Mouse (Mus musculus) R1 (cell line): ENCODE measurements around the gene Sema6b.
A peak's percentile ranks its signal among the peaks of the same experiment; 100 is the strongest.
"Not testable (repeated sequence)": the region's sequence is repeated elsewhere in the genome, so short reads cannot be mapped to it uniquely, and the experiment has no call there.

Experiments
- DNase-seq: peaks from one replicate; pipeline ENCODE4 v3.0.0-alpha.2; 2018; ENCODE audit warnings: low read depth, low spot score

The Sema6b gene

DNA sequence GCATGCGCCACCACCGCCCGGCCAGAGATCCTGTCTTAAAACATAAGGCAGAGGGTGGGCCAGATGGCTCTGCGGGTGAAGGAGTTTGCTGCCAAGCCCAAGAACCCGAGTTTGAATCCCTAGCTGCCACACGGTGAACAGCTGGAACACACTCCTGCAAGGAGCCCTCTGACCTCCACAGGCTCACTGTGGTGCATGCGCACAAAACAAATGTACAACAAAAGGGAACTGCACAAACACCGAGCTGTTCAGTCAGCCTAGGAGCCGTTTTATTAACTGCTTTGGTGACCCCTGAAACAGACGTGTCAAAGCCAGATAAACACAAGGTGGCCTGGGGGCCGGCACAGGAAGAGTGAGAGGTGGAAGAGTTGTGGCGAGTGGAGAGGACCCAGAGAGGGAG lies 20.7 kb downstream of the Sema6b start:
- peak; percentile 23 for DNase-seq

DNA sequence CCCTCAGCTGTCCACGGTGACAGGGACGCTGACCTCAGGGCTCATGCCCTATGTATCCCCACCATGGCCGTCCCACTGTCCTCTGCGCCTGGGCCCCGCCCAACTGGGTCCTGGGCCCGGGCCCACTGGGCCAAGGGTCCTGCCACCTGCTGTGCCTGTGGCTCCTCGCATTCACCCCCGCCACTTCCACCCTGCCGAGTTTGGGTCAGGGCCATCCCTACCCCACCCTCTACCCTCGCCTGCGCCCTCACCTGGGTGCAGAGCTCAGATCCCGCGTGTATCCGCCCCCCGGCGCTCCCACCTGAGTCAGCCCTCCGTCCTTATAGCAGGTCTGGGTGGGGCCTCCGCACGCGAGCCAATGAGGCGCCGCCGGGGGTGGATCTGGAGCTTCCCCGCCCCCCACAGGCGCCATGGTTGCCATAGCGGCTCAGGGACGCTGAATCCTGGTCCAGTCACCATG lies 22.9 kb downstream of the Sema6b start, which contains the start of gene Plin5:
TSS of gene Plin5 (minus strand) at position 346 of the 460 bp plus-strand sequence.
- peak; percentile 88 for DNase-seq

DNA sequence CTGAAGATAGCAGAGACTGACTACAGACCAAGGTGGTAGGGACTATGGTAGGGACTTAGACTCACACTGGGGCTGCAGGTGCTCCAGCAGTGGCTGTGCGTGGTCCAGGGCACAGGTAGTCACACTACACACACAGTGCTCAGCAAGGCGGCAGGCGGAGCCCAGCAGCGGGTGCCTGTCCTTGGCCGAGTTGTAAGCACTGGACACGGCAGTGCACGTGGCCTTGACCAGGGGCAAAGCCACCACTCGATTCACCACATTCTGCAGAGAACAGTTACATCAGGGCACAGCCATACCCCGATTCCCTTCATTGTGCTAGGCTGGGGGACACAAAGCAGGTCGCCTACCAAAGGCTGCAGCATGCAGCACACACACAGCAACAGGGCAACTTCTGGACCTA lies 23.9 kb downstream of the Sema6b start:
- no peak for DNase-seq

DNA sequence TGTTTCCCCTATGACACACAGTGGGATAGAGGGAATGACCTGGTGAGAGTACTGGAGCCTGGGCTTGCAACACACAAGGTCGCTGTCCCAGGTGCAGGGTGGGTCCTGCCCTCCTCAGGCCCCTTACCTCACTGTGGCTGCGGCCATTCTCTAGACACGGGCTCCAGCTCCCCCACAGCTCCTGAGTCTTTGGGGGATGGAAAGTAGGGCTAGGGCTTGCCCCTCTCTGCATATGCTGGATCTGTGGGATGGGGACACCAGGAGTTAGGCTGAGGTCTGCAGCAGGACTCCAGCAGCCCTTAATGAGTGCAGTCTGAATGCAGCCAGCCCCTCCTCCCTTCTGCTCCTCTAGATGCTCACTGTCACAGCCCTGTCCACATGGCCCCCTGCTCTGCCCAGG lies 27.4 kb downstream of the Sema6b start:
- no peak for DNase-seq

DNA sequence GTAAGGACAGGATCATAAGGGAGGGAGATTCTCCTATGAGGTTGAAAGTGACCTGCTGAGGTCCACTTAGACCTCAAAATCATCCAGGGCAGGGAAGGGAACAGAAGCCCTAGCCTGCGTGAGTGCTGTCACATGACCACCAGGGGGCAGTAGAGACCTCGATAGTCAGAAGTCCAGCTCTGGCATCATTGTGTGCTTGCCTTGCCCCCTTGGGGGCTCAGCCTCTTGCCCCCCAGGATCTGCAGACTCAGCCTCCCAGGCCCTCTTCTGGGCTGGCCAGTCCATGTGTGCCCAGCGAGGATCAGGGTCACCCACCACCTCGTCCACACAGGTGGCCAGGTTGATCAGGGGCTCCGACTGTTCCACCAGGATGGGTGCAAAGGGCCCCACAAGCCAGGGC lies 28.3 kb downstream of the Sema6b start:
- DNase-seq = peak; percentile 81

DNA sequence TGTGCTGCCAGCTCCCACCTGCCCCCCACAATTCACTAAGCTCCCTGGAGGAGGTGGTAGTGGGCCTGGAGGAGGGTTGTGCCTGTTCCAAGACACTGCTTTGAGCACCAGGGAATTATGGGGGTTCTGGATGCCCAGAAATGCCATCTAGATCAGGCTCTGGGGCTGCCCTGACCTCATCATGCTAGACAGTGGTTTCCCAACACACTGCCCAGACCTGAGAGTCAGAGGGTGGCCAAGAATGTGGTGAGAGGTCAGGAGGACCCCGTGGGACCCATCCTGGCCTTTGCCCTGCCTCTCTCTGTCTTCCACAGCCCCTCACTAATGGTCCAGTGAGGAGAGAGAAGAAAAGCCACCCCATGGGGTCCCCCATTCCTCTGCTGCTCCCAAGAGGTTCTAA lies 29.1 kb downstream of the Sema6b start:
- DNase-seq = no peak

DNA sequence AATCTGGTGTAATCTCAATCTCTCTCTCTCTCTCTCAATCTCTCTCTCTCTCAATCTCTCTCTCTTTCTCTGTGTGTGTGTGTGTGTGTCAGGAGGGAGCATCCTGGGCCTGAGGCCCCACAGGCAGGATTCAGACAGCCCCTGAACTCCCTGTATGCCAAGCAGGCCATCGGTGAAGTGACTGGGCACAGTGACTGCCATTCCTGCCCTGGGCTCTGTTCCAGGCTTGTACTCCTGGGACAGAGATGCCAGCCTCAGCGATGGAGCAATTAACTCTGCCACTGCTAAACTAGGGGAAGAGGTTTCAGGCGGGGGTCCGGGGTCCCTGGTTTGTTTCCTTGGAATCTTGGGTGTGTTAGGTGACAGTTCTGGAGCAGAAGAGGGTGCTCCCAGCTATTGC lies 29.6 kb downstream of the Sema6b start:
- DNase-seq = no peak

DNA sequence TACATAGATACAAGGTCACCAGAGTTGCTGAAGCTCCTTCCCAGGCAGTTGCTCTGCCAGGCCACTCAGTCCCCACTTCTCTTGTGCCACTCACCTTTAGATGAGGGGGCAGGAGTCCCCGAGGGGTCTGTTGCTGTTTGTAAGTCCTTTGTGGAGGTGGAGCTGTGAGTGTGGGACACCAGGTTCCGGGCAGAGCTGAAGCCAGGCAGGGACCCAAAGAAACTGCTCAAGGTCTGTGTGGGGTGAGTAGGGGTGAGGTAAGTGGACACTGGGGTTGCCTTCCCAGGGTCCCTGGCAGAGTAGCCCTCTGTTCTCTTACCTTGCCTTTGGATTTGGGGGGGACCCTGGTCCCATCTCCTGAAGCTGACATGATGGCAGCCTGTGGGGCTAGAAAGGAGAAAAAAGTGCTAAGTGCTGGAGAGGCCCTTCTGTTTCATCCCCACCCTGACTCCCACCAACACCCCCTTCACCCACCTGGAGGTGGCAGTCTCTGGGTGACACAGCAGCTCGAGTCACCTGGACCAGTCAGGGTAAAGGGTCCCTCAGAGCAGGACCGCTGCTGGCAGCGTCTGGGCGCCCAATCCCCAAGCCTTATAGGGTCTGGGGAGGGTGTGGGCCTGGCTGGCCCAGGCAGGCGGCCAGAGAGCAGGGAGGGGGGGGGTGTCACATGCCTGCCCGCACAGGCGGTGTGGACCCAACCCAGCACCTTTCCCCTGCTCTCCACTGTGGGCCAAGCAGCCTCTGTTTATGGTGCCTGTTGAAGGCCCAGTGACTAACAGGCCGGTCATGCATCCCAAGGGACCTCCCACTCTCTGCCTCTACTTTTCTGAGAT lies 30.7 kb downstream of the Sema6b start, which contains the start of gene Plin4:
TSS of gene Plin4 (minus strand) at position 585 of the 833 bp plus-strand sequence.
- DNase-seq = no peak

DNA sequence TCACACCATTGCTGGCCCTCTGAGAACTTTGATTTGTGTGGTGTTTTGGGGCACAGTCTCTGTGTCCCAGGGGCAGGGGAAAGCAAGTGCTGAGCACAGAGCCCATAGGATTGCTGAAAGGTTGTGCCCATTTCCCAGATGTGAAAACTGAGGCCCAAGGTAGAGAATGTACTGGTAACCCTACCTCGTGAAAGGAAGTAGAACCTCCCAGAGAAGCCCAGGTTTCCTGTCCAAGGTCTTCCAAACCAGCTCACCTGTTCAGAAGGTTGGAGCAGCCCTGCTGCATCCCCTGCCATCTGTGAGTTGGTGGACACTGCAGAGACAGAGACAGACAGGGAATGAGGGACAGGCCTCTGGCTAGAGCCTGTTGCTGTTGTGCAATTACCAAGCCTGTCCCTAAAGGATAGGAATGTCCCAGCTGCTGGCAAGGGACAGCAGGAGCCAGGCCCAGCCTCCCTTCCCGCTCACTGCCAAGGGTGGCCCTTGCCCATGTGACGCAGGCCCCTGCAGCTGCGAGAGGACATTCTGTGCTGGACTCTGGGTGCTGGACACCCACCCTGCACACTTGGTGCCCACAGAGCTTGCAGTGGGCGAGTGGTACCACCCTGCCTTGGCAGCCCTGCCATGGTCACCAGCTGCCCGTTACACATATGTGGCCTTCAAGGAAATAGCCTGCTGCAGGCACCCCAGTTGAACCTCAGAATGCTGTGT lies 31.7 kb downstream of the Sema6b start:
- no peak for DNase-seq

DNA sequence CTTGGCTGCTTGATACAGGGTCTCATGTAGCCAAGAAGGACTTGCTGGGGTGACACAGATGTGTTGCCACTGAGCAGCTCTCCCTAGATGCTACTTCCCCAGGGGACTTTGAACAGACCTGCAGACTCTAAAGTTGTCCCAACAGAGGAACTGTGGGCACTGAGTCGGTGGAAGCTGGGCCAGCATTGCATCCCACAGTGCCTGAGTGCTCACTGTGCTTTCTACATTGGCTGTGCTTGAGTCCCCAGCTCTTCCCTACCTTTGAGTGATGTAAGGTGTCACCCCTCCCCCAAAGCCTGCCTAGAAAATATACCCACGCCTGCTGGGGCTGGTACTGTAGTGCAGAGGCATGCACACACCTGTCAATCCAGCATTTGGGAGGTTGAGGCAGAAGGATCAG lies 32.4 kb downstream of the Sema6b start:
- no peak for DNase-seq

DNA sequence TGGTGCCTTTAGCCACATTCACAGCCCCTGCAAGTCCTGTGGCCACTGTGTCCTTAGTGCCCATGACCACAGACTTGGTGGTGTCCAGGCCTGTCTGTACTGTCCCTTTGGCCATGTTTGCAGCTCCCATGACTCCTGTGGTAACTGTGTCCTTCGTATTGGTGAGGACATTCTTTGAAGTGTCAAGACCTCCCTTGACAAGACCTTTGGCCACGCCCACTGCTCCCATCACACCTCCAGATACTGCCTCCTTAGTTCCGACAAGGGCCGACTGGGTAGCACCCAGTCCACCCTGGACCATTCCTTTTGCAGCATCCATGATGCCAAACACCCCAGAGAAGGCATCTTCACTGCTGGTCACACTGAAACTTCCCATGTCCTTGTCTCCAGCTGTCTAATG lies 33.2 kb downstream of the Sema6b start:
- no peak for DNase-seq

DNA sequence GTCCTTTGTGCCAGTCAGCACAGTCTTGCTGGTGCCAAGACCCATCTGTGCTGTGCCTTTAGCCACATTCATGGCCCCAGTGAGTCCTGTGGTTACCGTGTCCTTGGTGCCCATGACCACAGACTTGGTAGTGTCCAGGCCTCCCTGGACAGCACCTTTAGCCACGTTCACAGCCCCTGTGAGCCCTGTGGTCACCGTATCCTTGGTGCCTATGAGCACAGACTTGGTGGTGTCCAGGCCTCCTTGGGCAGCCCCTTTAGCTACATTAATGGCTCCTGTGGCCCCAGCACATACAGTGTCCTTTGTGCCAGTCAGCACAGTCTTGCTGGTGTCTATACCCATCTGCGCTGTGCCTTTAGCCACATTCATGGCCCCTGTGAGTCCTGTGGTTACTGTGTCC lies 33.7 kb downstream of the Sema6b start:
- DNase-seq = not testable (repeated sequence)

DNA sequence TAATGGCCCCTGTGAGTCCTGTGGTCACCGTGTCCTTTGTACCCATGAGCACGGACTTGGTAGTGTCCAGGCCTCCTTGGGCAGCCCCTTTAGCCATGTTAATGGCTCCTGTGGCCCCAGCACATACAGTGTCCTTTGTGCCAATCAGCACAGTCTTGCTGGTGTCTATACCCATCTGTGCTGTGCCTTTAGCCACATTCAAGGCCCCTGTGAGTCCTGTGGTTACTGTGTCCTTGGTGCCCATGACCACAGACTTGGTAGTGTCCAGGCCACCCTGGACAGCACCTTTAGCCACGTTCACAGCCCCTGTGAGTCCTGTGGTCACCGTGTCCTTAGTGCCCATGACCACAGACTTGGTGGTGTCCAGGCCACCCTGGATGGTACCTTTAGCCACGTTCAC lies 35.3 kb downstream of the Sema6b start:
- DNase-seq = not testable (repeated sequence)

DNA sequence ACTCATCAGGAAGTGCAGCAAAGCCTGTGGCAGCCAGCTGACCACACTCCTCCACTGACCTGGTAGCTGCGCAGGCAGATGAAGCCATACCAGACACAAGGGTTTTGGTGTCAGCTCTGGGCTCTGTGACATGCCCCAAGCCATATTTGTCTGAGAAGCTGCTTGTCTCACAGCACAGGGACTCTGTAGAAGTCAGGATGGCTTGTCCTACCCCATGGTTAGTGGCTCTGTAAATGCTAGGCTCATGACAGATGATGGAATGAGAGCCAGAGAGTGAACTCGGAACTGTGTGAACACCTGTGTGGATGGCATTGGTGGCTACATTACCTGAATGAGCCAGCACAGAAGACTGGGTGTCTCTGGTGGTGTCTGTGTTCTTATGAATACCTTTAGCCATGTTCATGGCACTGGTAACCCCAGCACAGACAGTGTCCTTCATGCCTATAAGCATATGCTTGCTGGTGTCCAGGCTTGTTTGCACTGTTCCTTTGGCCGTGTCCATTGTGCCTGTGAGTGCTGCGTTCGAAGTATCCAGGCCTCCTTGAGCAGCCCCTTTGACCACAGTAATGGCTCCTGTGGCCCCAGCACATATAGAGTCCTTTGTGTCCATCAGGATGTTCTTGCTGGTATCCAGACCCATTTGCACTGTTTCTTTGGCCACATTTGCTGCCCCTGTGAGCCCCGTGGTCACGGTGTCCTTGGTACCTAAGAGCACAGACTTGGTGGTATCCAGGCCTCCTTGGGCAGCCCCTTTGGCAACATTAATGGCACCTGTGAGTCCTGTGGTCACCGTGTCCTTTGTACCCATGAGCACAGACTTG lies 36.5 kb downstream of the Sema6b start:
- DNase-seq = no peak

DNA sequence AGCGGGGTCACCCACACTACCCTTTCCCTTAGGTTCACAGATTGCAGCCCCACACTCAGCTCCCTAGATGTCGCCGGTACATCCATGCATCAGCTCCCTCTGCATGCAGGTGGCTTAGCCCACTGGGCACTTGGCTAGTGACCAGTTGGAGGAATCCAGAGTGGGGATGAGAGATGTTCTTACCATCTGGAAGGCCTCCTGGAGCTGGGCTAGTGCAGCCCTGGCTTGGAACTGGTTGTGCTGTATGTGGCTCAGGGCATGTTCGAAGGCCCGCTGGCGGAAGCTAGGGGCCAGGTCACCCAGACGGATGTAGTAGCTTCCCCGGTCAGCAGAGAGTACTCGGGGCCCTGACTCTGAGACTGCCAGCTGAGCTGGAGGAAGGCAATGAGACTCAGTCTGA lies 37.2 kb downstream of the Sema6b start:
- DNase-seq = no peak

DNA sequence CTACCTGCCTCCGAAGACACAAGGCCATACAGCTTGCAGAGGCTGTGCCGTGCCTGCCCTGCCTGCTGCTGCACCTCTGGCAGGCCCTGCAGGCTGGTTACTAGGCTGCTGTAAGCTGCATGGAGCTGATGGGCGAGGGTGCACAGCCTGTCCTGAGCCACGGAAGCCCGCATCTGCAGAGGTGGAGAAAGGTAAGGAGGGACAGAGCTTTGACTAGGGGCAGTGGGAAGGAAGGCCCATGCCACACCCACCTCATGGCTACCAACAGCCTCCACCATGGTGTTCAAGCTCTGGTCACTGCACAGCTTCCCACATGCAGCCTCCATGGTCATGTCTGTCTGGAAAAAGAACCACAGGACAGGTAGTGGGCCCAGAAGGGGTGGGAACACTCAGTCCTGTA lies 38.0 kb downstream of the Sema6b start:
- no peak for DNase-seq

DNA sequence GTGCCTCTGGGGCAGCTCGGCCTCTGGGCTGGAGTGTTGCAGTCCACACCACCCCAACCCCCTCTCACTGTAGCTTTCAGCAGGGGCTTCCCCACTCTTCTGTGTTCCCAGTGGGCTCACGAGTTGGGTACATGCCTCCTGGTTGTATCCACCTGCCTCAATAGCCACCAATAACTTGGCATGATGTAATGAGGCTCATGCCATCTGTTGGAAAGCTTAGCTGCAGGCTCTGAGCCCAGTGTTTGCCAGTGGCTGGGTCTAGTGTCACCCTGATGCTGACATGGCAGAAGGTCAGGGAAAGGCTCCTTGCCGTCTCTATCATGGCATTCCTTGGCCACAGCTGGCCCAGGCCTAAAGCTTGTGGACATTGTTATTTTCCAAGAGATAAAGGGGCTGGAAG lies 39.3 kb downstream of the Sema6b start:
- DNase-seq = no peak

DNA sequence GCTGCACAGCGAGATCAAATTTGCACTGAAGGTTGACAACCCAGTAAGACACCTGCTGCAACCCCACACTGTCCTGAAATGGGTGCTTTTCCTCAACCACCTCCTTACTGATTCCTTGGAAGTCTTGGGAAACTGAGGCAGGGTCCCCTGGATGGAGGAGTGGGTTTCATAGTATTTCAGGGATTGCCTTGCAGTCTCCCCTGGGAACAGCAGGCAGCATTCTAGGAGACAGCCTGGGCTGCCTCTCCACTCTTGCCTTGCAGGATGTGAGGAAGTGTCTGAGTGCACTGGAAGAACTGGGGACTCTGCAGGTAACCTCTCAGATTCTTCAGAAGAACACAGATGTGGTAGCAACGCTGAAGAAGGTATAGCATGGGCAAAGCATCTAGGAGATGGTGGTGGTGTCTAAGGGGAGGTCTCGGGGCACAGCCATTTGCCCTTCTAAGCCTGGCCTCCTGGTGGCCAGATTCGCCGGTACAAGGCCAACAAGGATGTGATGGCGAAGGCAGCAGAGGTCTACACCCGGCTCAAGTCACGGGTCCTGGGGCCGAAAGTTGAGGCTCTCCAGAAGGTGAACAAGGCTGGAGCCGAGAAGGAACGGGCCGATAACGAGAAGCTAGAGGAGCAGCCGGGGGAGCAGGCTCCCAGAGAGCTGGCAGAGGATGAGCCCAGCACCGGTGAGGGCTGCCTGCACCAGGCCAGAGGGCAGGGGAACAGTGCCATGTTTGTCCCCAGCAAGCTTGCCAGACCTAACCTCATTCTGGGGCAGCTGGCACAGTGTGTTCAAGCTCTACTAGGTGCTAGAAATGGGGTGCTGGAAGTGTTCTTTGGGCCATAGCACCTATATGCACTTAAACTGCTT lies 41.2 kb downstream of the Sema6b start:
- DNase-seq = no peak

DNA sequence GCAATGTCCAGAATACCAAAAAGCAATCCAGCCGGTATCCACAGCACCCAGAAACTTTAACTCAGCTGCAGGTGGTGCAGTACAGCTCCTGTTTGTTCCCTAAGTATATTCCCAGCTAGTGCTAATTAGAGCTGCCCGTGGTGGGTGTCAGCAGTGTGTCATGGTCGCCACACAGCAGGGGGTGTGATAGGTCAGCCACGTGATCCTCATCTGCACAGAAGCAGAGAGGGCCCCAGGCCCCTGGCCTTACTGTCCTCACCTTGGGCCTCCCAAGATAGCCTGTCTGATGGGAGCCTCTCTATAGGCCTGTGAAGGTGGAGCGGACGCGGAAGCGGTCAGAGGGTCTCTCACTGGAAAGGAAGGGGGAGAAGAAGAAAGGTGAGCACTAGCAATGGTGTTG lies 42.0 kb downstream of the Sema6b start:
- no peak for DNase-seq

DNA sequence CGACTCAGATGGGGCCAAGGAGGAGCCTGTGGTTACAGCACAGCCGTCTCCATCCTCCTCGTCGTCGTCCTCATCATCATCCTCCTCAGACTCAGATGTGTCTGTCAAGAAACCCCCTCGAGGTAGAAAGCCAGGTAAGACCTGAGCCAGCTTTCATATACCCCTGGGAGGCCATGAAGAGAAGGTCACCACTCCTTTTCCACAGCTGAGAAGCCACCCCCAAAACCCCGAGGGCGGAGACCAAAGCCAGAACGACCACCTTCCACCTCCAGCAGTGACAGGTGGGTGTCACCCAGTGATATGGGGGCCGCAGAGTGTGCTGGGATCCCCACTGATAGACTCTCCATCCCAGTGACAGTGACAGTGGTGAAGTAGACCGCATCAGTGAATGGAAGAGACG lies 43.3 kb downstream of the Sema6b start:
- DNase-seq = no peak

DNA sequence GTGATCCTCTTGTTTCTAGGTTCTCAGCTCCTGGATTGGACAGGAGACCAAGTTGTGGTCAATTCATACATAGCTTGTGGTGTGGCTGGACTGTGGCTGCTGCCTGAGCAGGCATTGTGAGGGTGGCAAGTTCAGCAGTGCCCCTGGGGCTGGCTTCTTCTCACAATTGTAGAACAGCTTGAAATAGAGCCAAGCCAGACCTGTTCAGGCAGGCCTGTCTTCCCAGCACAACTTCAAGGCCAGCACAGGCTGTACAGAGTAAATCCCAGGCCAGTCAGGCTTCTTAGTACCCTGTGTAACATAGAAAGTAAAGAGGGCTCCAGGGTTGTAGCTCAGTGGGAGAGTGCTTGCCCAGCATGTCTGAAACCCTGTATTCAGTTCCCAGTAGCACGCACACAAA lies 47.3 kb downstream of the Sema6b start:
- no peak for DNase-seq
